Mouse (Mus musculus): Measurements from ENCODE around the gene Hist1h4n. TPM values are rescaled to one million over a fixed set of nuclear protein-coding genes. Genes with fewer than 3 reads are reported as not detected.
"Not testable (repeated sequence)": the region's sequence is repeated elsewhere in the genome, so short reads cannot be mapped to it uniquely, and the experiment has no call there.

Gene Hist1h4n
- polyA plus RNA-seq, 1 experiment from 2014 or later: 14.7 TPM

- Histone ChIP-seq H3K36me3 (no peaks in the 10 kb centered on the region), H3K9me3 (no peaks in the 10 kb centered on the region), H3K27me3 (no peaks in the 10 kb centered on the region), H3K27ac (peak overlapping the region; percentile 51), H3K4me1 (peaks cover 20% of the 10 kb centered on the region), H3K4me3 (peak overlapping the region; percentile 12; the same call in 1 of the 2 replicates), H3K9ac (peak overlapping the region; percentile 60), H3K4me2 (peak overlapping the region; percentile 51)
- 13% methylated on average over 18 of the region's 18 CpGs for WGBS
- no peak for ATAC-seq (ENCODE audit: insufficient number of reproducible peaks, insufficient read depth, low FRiP score, low TSS enrichment, low read depth)
Observed at GRCm38 (mm10) chr13:21790601-21791283, 41.3 kb downstream of the Hist1h4n start.

- Histone ChIP-seq H3K36me3 (no peaks in the 10 kb centered on the region), H3K4me1 (peaks cover 22% of the 10 kb centered on the region), H3K27ac (no peak overlapping the region), H3K9me3 (no peaks in the 10 kb centered on the region), H3K9ac (no peak overlapping the region), H3K4me3 (no peak overlapping the region), H3K27me3 (no peaks in the 10 kb centered on the region), H3K4me2 (no peak overlapping the region)
- 60% methylated on average over 6 of the region's 6 CpGs for WGBS
- no peak for ATAC-seq (ENCODE audit: insufficient number of reproducible peaks, insufficient read depth, low FRiP score, low TSS enrichment, low read depth)
Observed at GRCm38 (mm10) chr13:21789925-21790324, 42.1 kb downstream of the Hist1h4n start.

- Histone ChIP-seq H3K9me3 (no peaks in the 10 kb centered on the region), H3K36me3 (no peaks in the 10 kb centered on the region), H3K27ac (peak overlapping the region; percentile 95), H3K4me2 (peak overlapping the region; percentile 62), H3K4me1 (peaks cover 31% of the 10 kb centered on the region), H3K9ac (peak overlapping the region; percentile 65), H3K27me3 (no peaks in the 10 kb centered on the region), H3K4me3 (peak overlapping the region; percentile 42)
- 14% methylated on average over 14 of the region's 21 CpGs for WGBS
- no peak for ATAC-seq (ENCODE audit: insufficient number of reproducible peaks, insufficient read depth, low FRiP score, low TSS enrichment, low read depth)
Observed at GRCm38 (mm10) chr13:21787760-21788593, 44.0 kb downstream of the Hist1h4n start.

DNA sequence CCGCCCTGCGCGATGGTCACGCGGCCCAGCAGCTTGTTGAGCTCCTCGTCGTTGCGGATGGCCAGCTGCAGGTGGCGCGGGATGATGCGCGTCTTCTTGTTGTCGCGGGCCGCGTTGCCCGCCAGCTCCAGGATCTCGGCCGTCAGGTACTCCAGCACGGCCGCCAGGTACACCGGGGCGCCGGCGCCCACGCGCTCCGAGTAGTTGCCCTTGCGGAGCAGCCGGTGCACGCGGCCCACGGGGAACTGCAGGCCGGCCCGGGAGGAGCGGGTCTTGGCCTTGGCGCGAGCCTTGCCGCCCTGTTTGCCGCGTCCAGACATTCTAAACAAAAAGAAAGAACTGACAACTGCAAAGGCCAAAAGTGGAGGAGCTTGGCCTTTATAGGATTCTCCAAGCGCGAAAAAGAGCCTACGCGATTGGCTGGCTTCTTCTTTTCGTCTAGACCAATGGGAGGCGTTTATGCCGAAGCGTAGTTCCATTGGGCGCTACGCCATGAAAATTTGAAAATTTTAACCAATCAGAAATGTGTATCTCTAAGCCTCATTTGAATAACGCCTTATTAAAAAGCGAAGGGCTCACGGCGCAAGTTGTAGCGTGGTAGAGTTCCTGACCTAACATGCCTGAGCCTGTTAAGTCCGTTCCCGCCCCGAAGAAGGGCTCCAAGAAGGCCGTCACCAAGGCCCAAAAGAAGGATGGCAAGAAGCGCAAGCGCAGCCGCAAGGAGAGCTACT, 44.9 kb downstream of the Hist1h4n start, which contains the start of the genes Hist1h2an and Hist1h2bp:
Hist1h2an (minus strand) TSS at position 320 of the 731 bp plus-strand sequence.
Hist1h2bp (plus strand) TSS at position 563 of the 731 bp plus-strand sequence.
- Histone ChIP-seq H3K9ac (peak within 1 kb of the TSS; percentile 73), H3K4me1 (peaks cover 38% of the 10 kb centered on the region), H3K27ac (peak within 1 kb of the TSS; percentile 95), H3K4me3 (peak within 1 kb of the TSS; percentile 42), H3K4me2 (peak within 1 kb of the TSS; percentile 62)
- H3K27me3 ChIP-seq, H3K36me3 ChIP-seq, H3K9me3 ChIP-seq: not testable (repeated sequence)
- under 1% methylated on average over 43 of the region's 63 CpGs for WGBS
- peak; percentile 93 for ATAC-seq (ENCODE audit: insufficient number of reproducible peaks, insufficient read depth, low FRiP score, low TSS enrichment, low read depth)

DNA sequence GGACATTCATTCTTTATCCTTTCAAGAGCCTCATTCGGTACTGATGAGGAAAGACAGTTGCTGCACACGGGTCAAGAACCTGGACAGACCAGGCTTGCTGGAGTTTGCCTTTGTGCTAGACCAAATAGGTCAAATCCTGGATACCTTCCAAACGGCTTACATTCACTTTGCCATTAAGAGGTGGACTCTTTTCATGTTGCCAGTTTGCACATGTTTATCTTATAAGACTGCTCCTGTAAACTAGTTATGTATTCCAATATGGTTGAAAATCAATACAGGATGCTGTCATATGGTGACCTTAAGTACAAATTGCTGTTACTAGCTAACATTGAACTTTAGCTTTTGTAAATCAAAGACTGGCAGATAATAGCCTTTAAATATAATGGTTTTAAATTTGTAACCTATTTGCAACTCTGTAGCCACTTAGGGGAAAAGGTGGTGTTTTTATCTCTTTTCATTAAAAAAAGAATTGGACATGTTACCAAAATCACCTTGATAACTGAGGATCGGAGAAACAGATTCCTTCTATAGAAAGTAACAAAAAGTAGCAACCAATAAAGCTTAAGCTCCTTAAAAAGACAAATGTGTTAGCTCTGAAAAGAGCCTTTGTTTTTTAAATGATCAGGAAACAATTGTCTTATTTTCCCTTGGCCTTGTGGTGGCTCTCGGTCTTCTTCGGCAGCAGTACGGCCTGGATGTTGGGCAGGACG, 45.7 kb downstream of the Hist1h4n start:
- Histone ChIP-seq H3K9ac (peak overlapping the region; percentile 73), H3K4me3 (peak overlapping the region; percentile 42), H3K27ac (peak overlapping the region; percentile 95), H3K27me3 (no peaks in the 10 kb centered on the region), H3K9me3 (no peaks in the 10 kb centered on the region), H3K4me1 (peaks cover 38% of the 10 kb centered on the region), H3K36me3 (no peaks in the 10 kb centered on the region), H3K4me2 (peak overlapping the region; percentile 62)
- no peak for ATAC-seq (ENCODE audit: insufficient number of reproducible peaks, insufficient read depth, low FRiP score, low TSS enrichment, low read depth)
- 5% methylated on average over 8 of the region's 8 CpGs for WGBS

DNA sequence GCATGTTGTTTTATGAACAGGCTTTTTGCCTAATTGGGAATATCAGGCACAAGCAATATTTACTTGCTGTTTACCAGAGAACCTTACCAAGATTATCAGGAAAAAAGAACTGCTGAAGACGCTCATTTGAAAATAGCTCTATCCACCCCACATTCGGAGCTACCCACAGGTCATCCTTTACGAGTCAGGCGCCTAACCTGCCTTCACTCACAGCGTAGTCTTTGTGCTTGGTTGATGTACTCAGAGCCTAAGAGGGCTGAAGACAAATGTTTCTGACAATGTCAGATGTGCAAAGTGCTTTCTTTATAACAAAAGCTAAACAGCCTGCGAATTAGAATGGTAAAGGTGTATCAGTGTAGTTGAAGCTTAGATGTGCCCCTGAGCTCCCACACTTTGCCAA, 47.7 kb downstream of the Hist1h4n start:
- H3K4me3 ChIP-seq: peak overlapping the region; percentile 48
- H3K4me1 ChIP-seq: peaks cover 47% of the 10 kb centered on the region
- peak overlapping the region; percentile 95 for H3K27ac ChIP-seq
- WGBS: 35% methylated on average over 6 of the region's 6 CpGs
- no peaks in the 10 kb centered on the region for H3K27me3 ChIP-seq
- peak overlapping the region; percentile 73 for H3K4me2 ChIP-seq
- H3K9me3 ChIP-seq: no peaks in the 10 kb centered on the region
- H3K36me3 ChIP-seq: no peaks in the 10 kb centered on the region
- no peak for ATAC-seq (ENCODE audit: insufficient number of reproducible peaks, insufficient read depth, low FRiP score, low TSS enrichment, low read depth)
- peak overlapping the region; percentile 68 for H3K9ac ChIP-seq

- H3K4me3 ChIP-seq: peak overlapping the region; percentile 48
- no peak for ATAC-seq (ENCODE audit: insufficient number of reproducible peaks, insufficient read depth, low FRiP score, low TSS enrichment, low read depth)
- no peaks in the 10 kb centered on the region for H3K27me3 ChIP-seq
- peaks cover 47% of the 10 kb centered on the region for H3K4me1 ChIP-seq
- 1% methylated on average over 9 of the region's 9 CpGs for WGBS
- no peaks in the 10 kb centered on the region for H3K9me3 ChIP-seq
- H3K36me3 ChIP-seq: no peaks in the 10 kb centered on the region
- peak overlapping the region; percentile 68 for H3K9ac ChIP-seq
- H3K27ac ChIP-seq: peak overlapping the region; percentile 95
- H3K4me2 ChIP-seq: peak overlapping the region; percentile 73
Observed at GRCm38 (mm10) chr13:21783734-21784161, 48.2 kb downstream of the Hist1h4n start.

DNA sequence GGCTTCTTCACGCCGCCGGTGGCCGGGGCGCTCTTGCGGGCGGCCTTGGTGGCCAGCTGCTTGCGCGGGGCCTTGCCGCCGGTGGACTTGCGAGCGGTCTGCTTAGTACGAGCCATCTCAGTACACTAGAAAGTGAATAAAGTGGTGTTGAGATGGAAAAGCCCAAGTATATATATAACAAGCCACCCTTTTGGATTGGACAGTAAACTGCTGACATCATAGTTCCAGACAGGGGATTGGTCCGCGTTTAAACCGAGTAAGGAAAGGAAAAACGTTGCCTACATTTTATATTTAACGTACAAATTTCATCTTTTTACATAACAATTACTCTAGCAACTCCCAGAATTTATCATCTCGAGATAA, 48.8 kb downstream of the Hist1h4n start, which contains the start of gene Hist1h3i:
Hist1h3i (minus strand) TSS at position 116 of the 363 bp plus-strand sequence.
- H3K9ac ChIP-seq: peak within 1 kb of the TSS; percentile 78
- no peaks in the 10 kb centered on the region for H3K9me3 ChIP-seq
- H3K4me1 ChIP-seq: peaks cover 44% of the 10 kb centered on the region
- no peaks in the 10 kb centered on the region for H3K36me3 ChIP-seq
- no peaks in the 10 kb centered on the region for H3K27me3 ChIP-seq
- peak within 1 kb of the TSS; percentile 95 for H3K27ac ChIP-seq
- under 1% methylated on average over 15 of the region's 20 CpGs for WGBS
- ATAC-seq (ENCODE audit: insufficient number of reproducible peaks, insufficient read depth, low FRiP score, low TSS enrichment, low read depth): peak; percentile 77
- peak within 1 kb of the TSS; percentile 48 for H3K4me3 ChIP-seq
- peak within 1 kb of the TSS; percentile 73 for H3K4me2 ChIP-seq

- H3K27me3 ChIP-seq; ATAC-seq (ENCODE audit: insufficient number of reproducible peaks, insufficient read depth, low FRiP score, low TSS enrichment, low read depth); H3K9me3 ChIP-seq; H3K36me3 ChIP-seq: not testable (repeated sequence)
- Histone ChIP-seq H3K27ac (peak overlapping the region; percentile 95), H3K9ac (peak overlapping the region; percentile 78), H3K4me1 (peaks cover 44% of the 10 kb centered on the region), H3K4me3 (peak overlapping the region; percentile 48), H3K4me2 (peak overlapping the region; percentile 73)
- under 1% methylated on average over 14 of the region's 35 CpGs for WGBS
Observed at GRCm38 (mm10) chr13:21782361-21783254, 49.4 kb downstream of the Hist1h4n start.

Measured in embryonic facial prominence, embryonic 13.5 days (tissue).